Mouse (Mus musculus) kidney, adult 2 months (tissue): ENCODE data around the gene Tas1r2.

Experiments
- CTCF ChIP-seq: fragments of 200-500 bp; conservative IDR thresholded peaks from 2 replicates; pipeline ENCODE4 v1.5.1; 2011; ENCODE audit warnings: low read depth, mild to moderate bottlenecking, control low read depth, low read length, moderate library complexity, mixed read lengths; ENCODE audit not compliant: insufficient read depth, insufficient read length
- POLR2A ChIP-seq: fragments of 200-500 bp; IDR thresholded peaks from one replicate; pipeline ENCODE4 v1.6.1; 2011; ENCODE audit warnings: low read depth, low read length, control low read depth

- TF ChIP-seq POLR2A = no peak
- TF ChIP-seq CTCF = no peak
Measured at GRCm38 (mm10) chr4:139667632-139668031, 14.3 kb downstream of the Tas1r2 start.
